Mouse (Mus musculus): ENCODE data around the gene Col28a1.

DNA sequence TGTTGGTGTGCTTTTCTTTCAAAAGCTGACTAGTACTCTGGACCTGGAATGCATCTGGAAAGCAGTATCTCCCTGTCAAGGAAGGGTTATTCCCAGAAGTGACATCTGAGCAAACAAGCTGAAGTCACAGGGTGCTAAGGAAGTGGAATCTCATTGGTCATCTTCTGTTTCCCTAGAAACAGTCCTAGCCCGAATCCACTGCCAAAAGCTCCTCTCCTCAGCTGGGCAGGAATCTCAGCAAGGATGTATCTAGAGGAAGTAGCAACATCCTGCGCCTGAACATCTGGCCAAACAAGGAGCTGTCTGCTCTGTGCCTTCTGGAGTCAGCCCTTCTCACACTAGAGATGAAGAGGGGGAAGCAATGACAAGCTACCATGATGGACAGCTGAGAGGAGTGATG, 18.4 kb downstream of the Col28a1 start:
- no peak for TF ChIP-seq POLR2A (IDR thresholded peaks at IDR 0.05; ENCODE audit: control insufficient read depth, low read depth, low read length)
- TF ChIP-seq CTCF (IDR thresholded peaks at IDR 0.05; ENCODE audit: control insufficient read depth, insufficient read depth, insufficient replicate concordance, low read depth, low read length), result no peak

Data from testis, adult 2 months (tissue).